Mouse (Mus musculus): ENCODE measurements around the gene Reg1. TPM values are rescaled to one million over a fixed set of nuclear protein-coding genes. Genes with fewer than 3 reads are reported as not detected.

Gene Reg1
- polyA plus RNA-seq, 1 experiment from 2014 or later: not detected

- ATAC-seq (replicated peaks; ENCODE audit: low FRiP score) (no peak), DNase-seq (ENCODE audit: low spot score) (no peak)
- no peak overlapping the region for H3K4me3 ChIP-seq (ENCODE audit: low read depth, low read length)
- H3K9ac ChIP-seq (ENCODE audit: low read depth, low read length): no peak overlapping the region
- no peaks in the 10 kb centered on the region for H3K27me3 ChIP-seq (replicated peaks; ENCODE audit: control insufficient read depth, insufficient read depth, low read length)
- 67% methylated on average over 3 of the region's 3 CpGs for WGBS
- H3K9me3 ChIP-seq (ENCODE audit: control insufficient read depth, low read length): no peaks in the 10 kb centered on the region
- no peak overlapping the region for H3K27ac ChIP-seq (ENCODE audit: low read depth, low read length)
- no peaks in the 10 kb centered on the region for H3K36me3 ChIP-seq (ENCODE audit: control insufficient read depth, insufficient read depth, low read length)
- no peak overlapping the region for H3K4me2 ChIP-seq
- no peaks in the 10 kb centered on the region for H3K4me1 ChIP-seq (replicated peaks; ENCODE audit: control insufficient read depth, insufficient read depth, low read length)
Observed at GRCm38 (mm10) chr6:78460191-78460825, 37.8 kb downstream of the Reg1 start.

GRCm38 (mm10) chr6:78462360-78462759 is 39.8 kb downstream of the Reg1 start:
- no peak overlapping the region for H3K4me3 ChIP-seq (ENCODE audit: low read depth, low read length)
- H3K27ac ChIP-seq (ENCODE audit: low read depth, low read length): no peak overlapping the region
- H3K27me3 ChIP-seq (replicated peaks; ENCODE audit: control insufficient read depth, insufficient read depth, low read length): no peaks in the 10 kb centered on the region
- WGBS: 66% methylated on average over 2 of the region's 2 CpGs
- no peak overlapping the region for H3K4me2 ChIP-seq
- H3K4me1 ChIP-seq (replicated peaks; ENCODE audit: control insufficient read depth, insufficient read depth, low read length): no peaks in the 10 kb centered on the region
- no peaks in the 10 kb centered on the region for H3K36me3 ChIP-seq (ENCODE audit: control insufficient read depth, insufficient read depth, low read length)
- ATAC-seq (replicated peaks; ENCODE audit: low FRiP score): no peak
- H3K9ac ChIP-seq (ENCODE audit: low read depth, low read length): no peak overlapping the region
- no peak for DNase-seq (ENCODE audit: low spot score)
- H3K9me3 ChIP-seq (ENCODE audit: control insufficient read depth, low read length): no peaks in the 10 kb centered on the region

GRCm38 (mm10) chr6:78463266-78463665 is 40.8 kb downstream of the Reg1 start:
- Histone ChIP-seq H3K9me3 (ENCODE audit: control insufficient read depth, low read length) (no peaks in the 10 kb centered on the region), H3K4me3 (ENCODE audit: low read depth, low read length) (no peak overlapping the region), H3K27me3 (replicated peaks; ENCODE audit: control insufficient read depth, insufficient read depth, low read length) (no peaks in the 10 kb centered on the region), H3K4me1 (replicated peaks; ENCODE audit: control insufficient read depth, insufficient read depth, low read length) (no peaks in the 10 kb centered on the region), H3K27ac (ENCODE audit: low read depth, low read length) (no peak overlapping the region), H3K9ac (ENCODE audit: low read depth, low read length) (no peak overlapping the region), H3K4me2 (no peak overlapping the region), H3K36me3 (ENCODE audit: control insufficient read depth, insufficient read depth, low read length) (no peaks in the 10 kb centered on the region)
- WGBS: 71% methylated on average over 2 of the region's 2 CpGs
- ATAC-seq (replicated peaks; ENCODE audit: low FRiP score) (no peak), DNase-seq (ENCODE audit: low spot score) (no peak)

GRCm38 (mm10) chr6:78468772-78469171 is 46.3 kb downstream of the Reg1 start, which contains the start of gene Reg3g:
Gene Reg3g, minus strand, starts transcription at chr6:78468872.
- no peak within 1 kb of the TSS for H3K9ac ChIP-seq (ENCODE audit: low read depth, low read length)
- DNase-seq (ENCODE audit: low spot score): no peak
- no peak for ATAC-seq (replicated peaks; ENCODE audit: low FRiP score)
- no peaks in the 10 kb centered on the region for H3K36me3 ChIP-seq (ENCODE audit: control insufficient read depth, insufficient read depth, low read length)
- no peak within 1 kb of the TSS for H3K27ac ChIP-seq (ENCODE audit: low read depth, low read length)
- 67% methylated on average over 2 of the region's 2 CpGs for WGBS
- H3K4me3 ChIP-seq (ENCODE audit: low read depth, low read length): no peak within 1 kb of the TSS
- H3K4me2 ChIP-seq: no peak within 1 kb of the TSS
- H3K4me1 ChIP-seq (replicated peaks; ENCODE audit: control insufficient read depth, insufficient read depth, low read length): no peaks in the 10 kb centered on the region
- H3K9me3 ChIP-seq (ENCODE audit: control insufficient read depth, low read length): no peaks in the 10 kb centered on the region
- no peaks in the 10 kb centered on the region for H3K27me3 ChIP-seq (replicated peaks; ENCODE audit: control insufficient read depth, insufficient read depth, low read length)

- DNase-seq (ENCODE audit: low spot score) (no peak), ATAC-seq (replicated peaks; ENCODE audit: low FRiP score) (no peak)
- Histone ChIP-seq H3K36me3 (ENCODE audit: control insufficient read depth, insufficient read depth, low read length) (no peaks in the 10 kb centered on the region), H3K27ac (ENCODE audit: low read depth, low read length) (no peak overlapping the region), H3K27me3 (replicated peaks; ENCODE audit: control insufficient read depth, insufficient read depth, low read length) (no peaks in the 10 kb centered on the region), H3K4me3 (ENCODE audit: low read depth, low read length) (no peak overlapping the region), H3K9ac (ENCODE audit: low read depth, low read length) (no peak overlapping the region), H3K4me1 (replicated peaks; ENCODE audit: control insufficient read depth, insufficient read depth, low read length) (no peaks in the 10 kb centered on the region), H3K4me2 (no peak overlapping the region), H3K9me3 (ENCODE audit: control insufficient read depth, low read length) (no peaks in the 10 kb centered on the region)
- 71% methylated on average over 3 of the region's 3 CpGs for WGBS
Observed at GRCm38 (mm10) chr6:78469287-78469686, 46.8 kb downstream of the Reg1 start.

Other genes starting within 250 kb of the Reg1 start
- not detected in 2 replicates for gene Reg3b, start 52.1 kb upstream of the Reg1 start, polyA plus RNA-seq (2014; fragmentation: Nextera tagmentation; extraction: Ambion mirVana)
- gene Reg3d, start 43.8 kb upstream of the Reg1 start, polyA plus RNA-seq (2014; fragmentation: Nextera tagmentation; extraction: Ambion mirVana): not detected in 2 replicates
- gene Reg3a, start 42.0 kb upstream of the Reg1 start, polyA plus RNA-seq (2014; fragmentation: Nextera tagmentation; extraction: Ambion mirVana): not detected in 2 replicates
- not detected in 2 replicates for gene Reg2, start 27.1 kb upstream of the Reg1 start, polyA plus RNA-seq (2014; fragmentation: Nextera tagmentation; extraction: Ambion mirVana)
- not detected in 2 replicates for gene Reg3g, start 46.2 kb downstream of the Reg1 start, polyA plus RNA-seq (2014; fragmentation: Nextera tagmentation; extraction: Ambion mirVana)